Comparison of ENCODE assay signal across 17 mouse cellular contexts in the genomic region with DNA sequence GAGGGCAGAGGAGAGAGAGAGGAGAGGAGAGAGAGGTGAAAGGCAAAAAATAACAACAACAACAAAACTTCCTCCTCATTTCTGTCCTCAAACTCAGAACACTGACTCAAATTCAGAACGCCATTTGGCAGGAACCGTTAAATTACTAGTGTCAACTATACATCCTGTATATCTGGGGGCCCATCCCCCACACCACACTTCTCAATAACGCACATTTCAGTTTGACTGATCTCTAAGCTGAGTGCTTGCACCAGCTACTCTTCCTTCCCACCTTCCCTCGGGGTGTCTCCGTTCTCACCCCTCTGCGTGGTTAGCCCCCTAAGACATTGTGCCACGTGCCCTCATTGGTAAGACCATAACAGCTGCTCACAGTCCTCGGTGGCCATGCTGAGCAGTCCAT. TPM values are rescaled to one million over a fixed set of nuclear protein-coding genes. Genes with fewer than 3 reads are reported as not detected.
A peak's percentile ranks its signal among the peaks of the same experiment; 100 is the strongest.
DNase-seq lines count a peak whose midpoint lies in the region; ATAC-seq and TF ChIP-seq lines count a peak whose summit lies in the region.
"Had no signal": no experiment of that assay in that cellular context is flagged by ENCODE, and none has a peak within 500 bp of the region (broad histone marks: within the 10 kb centered on the region; RNA-seq: fewer than 3 reads in every experiment).

No protein-coding gene starts in this region.

- no peak for TF ChIP-seq RAD21 in MEL (IDR thresholded peaks at IDR 0.05; ENCODE audit: low read depth, low read length)

- no peaks in the 10 kb centered on the region for H3K27me3 ChIP-seq in lung, postnatal 0 days (replicated peaks; ENCODE audit: insufficient read depth, low read length)
- H3K27me3 ChIP-seq in MEL (ENCODE audit: control insufficient read depth in 1 of 2, insufficient read depth in 2 of 2, low read length in 2 of 2) = no peaks in the 10 kb centered on the region
- H3K27me3 ChIP-seq in midbrain, embryonic 15.5 days (replicated peaks) = no peaks in the 10 kb centered on the region
- H3K27me3 ChIP-seq in hindbrain, embryonic 14.5 days (ENCODE audit: control insufficient read depth, insufficient read depth, low read length) = no peaks in the 10 kb centered on the region
- H3K27me3 ChIP-seq: limb, embryonic 15.5 days; neural tube, embryonic 13.5 days had no signal

- TF ChIP-seq EP300 in lung, postnatal 0 days (IDR thresholded peaks at IDR 0.05) = no peak
- 0 out of 4 replicates have a peak, but pooled peaks of 1 of the 2 experiments have one; percentile 6 for TF ChIP-seq EP300 in MEL (IDR thresholded peaks at IDR 0.05; ENCODE audit: low read depth in 1 of 2, low read length in 2 of 2)

- H3K4me1 ChIP-seq in lung, adult 2 months (ENCODE audit: control insufficient read depth, insufficient read depth, low read length) = no peaks in the 10 kb centered on the region
- H3K4me1 ChIP-seq in lung, postnatal 0 days (ENCODE audit: insufficient read depth, low read depth, low read length) = no peaks in the 10 kb centered on the region
- peaks cover 3 to 25% of the 10 kb centered on the region in 2 experiments for H3K4me1 ChIP-seq in MEL (ENCODE audit: control insufficient read depth in 1 of 2, insufficient read depth in 2 of 2, low read length in 2 of 2)
- H3K4me1 ChIP-seq in midbrain, embryonic 15.5 days = no peaks in the 10 kb centered on the region
- no peaks in the 10 kb centered on the region for H3K4me1 ChIP-seq in hindbrain, embryonic 14.5 days (replicated peaks; ENCODE audit: control insufficient read depth, insufficient read depth, low read length)
- H3K4me1 ChIP-seq: forebrain, embryonic 12.5 days; limb, embryonic 15.5 days; neural tube, embryonic 13.5 days had no signal

- TF ChIP-seq CTCF in lung, adult 2 months (IDR thresholded peaks at IDR 0.05; ENCODE audit: insufficient read depth, low read length) = no peak
- no peak for TF ChIP-seq CTCF in lung, postnatal 0 days (IDR thresholded peaks at IDR 0.05)
- no peak for TF ChIP-seq CTCF in MEL (IDR thresholded peaks at IDR 0.05 in 2 of 3, conservative IDR thresholded peaks at IDR 0.05 in 1 of 3; ENCODE audit: control insufficient read depth in 1 of 3, insufficient read depth in 1 of 3, low read depth in 2 of 3, low read length in 3 of 3, poor library complexity in 1 of 3, severe bottlenecking in 1 of 3)

- 0 out of 2 replicates have a peak, but pooled peaks have one; percentile 26 for TF ChIP-seq POLR2A in lung, adult 2 months (IDR thresholded peaks at IDR 0.05; ENCODE audit: borderline replicate concordance, extremely low read depth, low read depth, low read length)
- 0 out of 4 replicates have a peak, but pooled peaks of 1 of the 2 experiments have one; percentile 17 for TF ChIP-seq POLR2A in MEL (IDR thresholded peaks at IDR 0.05; ENCODE audit: control insufficient read depth in 1 of 2, insufficient read depth in 1 of 2, low read depth in 1 of 2, low read length in 2 of 2, poor library complexity in 1 of 2)

- DNase-seq in lung, adult 2 months = no peak
- no peak for DNase-seq in lung, postnatal 0 days (ENCODE audit: low spot score)
- peak; percentile 60 for DNase-seq in MEL (ENCODE audit: low read depth, low spot score)
- DNase-seq in thymus, postnatal 0 days (ENCODE audit: low spot score) = peak; percentile 85
- no peak for DNase-seq in urinary bladder, postnatal 4 days (ENCODE audit: low spot score in 2 of 2)
- DNase-seq in hindbrain, embryonic 14.5 days (ENCODE audit: low spot score) = no peak
- DNase-seq: cerebellum, adult 11 months; gastrocnemius, postnatal 25 days; heart, postnatal 14 days; kidney, adult 2 months; layer of hippocampus, postnatal 36 days had no signal

- WGBS in lung, adult 2 months = 46% methylated on average over 8 of the region's 8 CpGs
- WGBS in lung, postnatal 0 days = 56% methylated on average over 8 of the region's 8 CpGs
- WGBS in macrophage (ENCODE audit: missing documents) = 6% methylated on average over 8 of the region's 8 CpGs
- 81% methylated on average over 8 of the region's 8 CpGs for WGBS in midbrain, embryonic 15.5 days
- 83% methylated on average over 8 of the region's 8 CpGs for WGBS in hindbrain, embryonic 14.5 days

- no peak overlapping the region for H3K4me2 ChIP-seq in lung, postnatal 0 days (replicated peaks; ENCODE audit: low read depth, low read length)
- H3K4me2 ChIP-seq in midbrain, embryonic 15.5 days = no peak overlapping the region
- no peak overlapping the region for H3K4me2 ChIP-seq in hindbrain, embryonic 14.5 days (replicated peaks)
- H3K4me2 ChIP-seq: forebrain, embryonic 12.5 days; limb, embryonic 15.5 days; neural tube, embryonic 13.5 days had no signal

- H3K4me3 ChIP-seq in lung, adult 2 months (replicated peaks; ENCODE audit: extremely low read depth, low read depth, low read length) = peak overlapping the region; percentile 60
- no peak overlapping the region for H3K4me3 ChIP-seq in lung, postnatal 0 days (ENCODE audit: low read depth, low read length)
- H3K4me3 ChIP-seq in MEL (ENCODE audit: control insufficient read depth in 1 of 2, insufficient read depth in 1 of 2, low read depth in 2 of 2, low read length in 2 of 2) = peak overlapping the region; percentile 47 to 73
- H3K4me3 ChIP-seq in macrophage (ENCODE audit: inconsistent target) = peak overlapping the region; percentile 30
- no peak overlapping the region for H3K4me3 ChIP-seq in midbrain, embryonic 15.5 days
- no peak overlapping the region for H3K4me3 ChIP-seq in hindbrain, embryonic 14.5 days (replicated peaks; ENCODE audit: low read length)
- H3K4me3 ChIP-seq: embryonic facial prominence, embryonic 10.5 days; forebrain, embryonic 12.5 days; limb, embryonic 15.5 days; neural tube, embryonic 13.5 days had no signal

- no peaks in the 10 kb centered on the region for H3K9me3 ChIP-seq in lung, postnatal 0 days (ENCODE audit: low read length)
- H3K9me3 ChIP-seq in MEL (replicated peaks; ENCODE audit: insufficient read depth, low read length) = no peaks in the 10 kb centered on the region
- no peaks in the 10 kb centered on the region for H3K9me3 ChIP-seq in midbrain, embryonic 15.5 days
- no peaks in the 10 kb centered on the region for H3K9me3 ChIP-seq in hindbrain, embryonic 14.5 days (ENCODE audit: control insufficient read depth, low read length)
- H3K9me3 ChIP-seq: embryonic facial prominence, embryonic 10.5 days; forebrain, embryonic 12.5 days; limb, embryonic 15.5 days; neural tube, embryonic 13.5 days had no signal

- no peaks in the 10 kb centered on the region for H3K79me2 ChIP-seq in MEL (ENCODE audit: control insufficient read depth, insufficient read depth, low read length, poor library complexity)
- H3K79me2 ChIP-seq in macrophage (ENCODE audit: inconsistent target) = no peaks in the 10 kb centered on the region; the same call in 1 of the 2 replicates

- no peaks in the 10 kb centered on the region for H3K36me3 ChIP-seq in lung, postnatal 0 days (ENCODE audit: insufficient read depth, low read length)
- H3K36me3 ChIP-seq in MEL (ENCODE audit: control insufficient read depth in 1 of 2, insufficient read depth in 2 of 2, low read length in 2 of 2) (peaks cover 0 to 3% of the 10 kb centered on the region in 2 experiments; a peak in 1 of 4 replicates), macrophage (ENCODE audit: inconsistent target) (no peaks in the 10 kb centered on the region)
- H3K36me3 ChIP-seq in midbrain, embryonic 15.5 days (replicated peaks) = no peaks in the 10 kb centered on the region
- no peaks in the 10 kb centered on the region for H3K36me3 ChIP-seq in hindbrain, embryonic 14.5 days (replicated peaks; ENCODE audit: control insufficient read depth, insufficient read depth)
- H3K36me3 ChIP-seq: embryonic facial prominence, embryonic 10.5 days; forebrain, embryonic 12.5 days; limb, embryonic 15.5 days; neural tube, embryonic 13.5 days had no signal

- no peak for ATAC-seq in lung, postnatal 0 days
- no peak for ATAC-seq in midbrain, embryonic 15.5 days (replicated peaks)
- ATAC-seq in hindbrain, embryonic 14.5 days (ENCODE audit: low FRiP score) = no peak

- H3K27ac ChIP-seq in lung, postnatal 0 days (ENCODE audit: low read length) = no peak overlapping the region
- peak overlapping the region; percentile 5 for H3K27ac ChIP-seq in MEL (ENCODE audit: control insufficient read depth, low read depth, low read length)
- H3K27ac ChIP-seq in macrophage = peak overlapping the region; percentile 33; the same call in 1 of the 2 replicates
- no peak overlapping the region for H3K27ac ChIP-seq in midbrain, embryonic 15.5 days
- H3K27ac ChIP-seq in hindbrain, embryonic 14.5 days = no peak overlapping the region
- H3K27ac ChIP-seq: embryonic facial prominence, embryonic 10.5 days; forebrain, embryonic 12.5 days; limb, embryonic 15.5 days; neural tube, embryonic 13.5 days had no signal

- no peak overlapping the region for H3K9ac ChIP-seq in lung, postnatal 0 days (replicated peaks; ENCODE audit: low read depth)
- peak overlapping the region; percentile 50 for H3K9ac ChIP-seq in MEL (ENCODE audit: control insufficient read depth, low read depth, low read length, poor library complexity, severe bottlenecking)
- H3K9ac ChIP-seq in midbrain, embryonic 15.5 days = no peak overlapping the region
- no peak overlapping the region for H3K9ac ChIP-seq in hindbrain, embryonic 14.5 days
- H3K9ac ChIP-seq: forebrain, embryonic 12.5 days; limb, embryonic 15.5 days; neural tube, embryonic 13.5 days had no signal

RNA-seq across cellular contexts. Expression of gene Gpr132, which starts 8.1 kb away (rescaled TPM):
- polyA plus RNA-seq in lung, adult 2 months (2012; rRNA removed) = 9.2 and 12.9 TPM in 2 replicates
- 0.25 and 0.40 TPM in 2 replicates for polyA plus RNA-seq in lung, postnatal 0 days (2015; fragmentation: Nextera tagmentation; extraction: Ambion mirVana)
- total RNA-seq in MEL (2012; rRNA removed) = 6.5 and 6.8 TPM in 2 replicates
- polyA plus RNA-seq in MEL (2012; ENCODE audit: insufficient read depth in 1 of 2, insufficient read length in 2 of 2, low read depth in 1 of 2, low replicate concordance in 2 of 2, missing spikeins in 1 of 2) (1 to 10 TPM in 1 of 2 experiments, not detected in 1; 5.4 TPM), macrophage (2018) (1.7 to 5.8 TPM (median 2.0 TPM) in 3 replicates)
- 10 to 100 TPM in 17 of 26 experiments, 1 to 10 TPM in 9; 3.0 to 63.3 (median 17.6) TPM for total RNA-seq in macrophage (2018; cell fraction: chromatin; rRNA removed)
- total RNA-seq in macrophage (2018; cell fraction: cytosol; rRNA removed) = 10 to 100 TPM in 8 of 26 experiments, 1 to 10 TPM in 18; 2.8 to 35.1 (median 6.6) TPM
- total RNA-seq in macrophage (2018; cell fraction: nucleus; rRNA removed) = 100 to 1,000 TPM in 3 of 26 experiments, 10 to 100 TPM in 20, 1 to 10 TPM in 3; 7.3 to 110 (median 37.5) TPM
- 26.6 and 28.5 TPM in 2 replicates for polyA plus RNA-seq in thymus, postnatal 0 days (2015; fragmentation: Nextera tagmentation; extraction: Ambion mirVana)
- polyA plus RNA-seq in midbrain, embryonic 15.5 days (2015; fragmentation: Nextera tagmentation; extraction: Ambion mirVana) = 0.06 and 0.11 TPM in 2 replicates
- not detected in 2 replicates for polyA plus RNA-seq in hindbrain, embryonic 14.5 days (2014; fragmentation: Nextera tagmentation; extraction: Ambion mirVana)
- total RNA-seq: layer of hippocampus, postnatal 36 days had no signal
- polyA plus RNA-seq: forebrain, embryonic 12.5 days; neural tube, embryonic 13.5 days had no signal

RNA-seq across cellular contexts. Expression of gene Cdca4, which starts 30.7 kb away (rescaled TPM):
- 17.0 and 21.4 TPM in 2 replicates for polyA plus RNA-seq in lung, adult 2 months (2012; rRNA removed)
- 28.1 and 29.5 TPM in 2 replicates for polyA plus RNA-seq in lung, postnatal 0 days (2015; fragmentation: Nextera tagmentation; extraction: Ambion mirVana)
- total RNA-seq in MEL (2012; rRNA removed) = 245 and 279 TPM in 2 replicates
- polyA plus RNA-seq in MEL (2012; ENCODE audit: insufficient read depth in 1 of 2, insufficient read length in 2 of 2, low read depth in 1 of 2, low replicate concordance in 2 of 2, missing spikeins in 1 of 2) (100 to 1,000 TPM in 1 of 2 experiments, not detected in 1; 274 TPM), macrophage (2018) (10.7 to 17.8 TPM (median 14.2 TPM) in 3 replicates)
- 10 to 100 TPM in 23 of 26 experiments, 1 to 10 TPM in 3; 5.3 to 54.6 (median 24.2) TPM for total RNA-seq in macrophage (2018; cell fraction: chromatin; rRNA removed)
- 10 to 100 TPM in 22 of 26 experiments, 1 to 10 TPM in 4; 7.2 to 27.0 (median 12.5) TPM for total RNA-seq in macrophage (2018; cell fraction: cytosol; rRNA removed)
- total RNA-seq in macrophage (2018; cell fraction: nucleus; rRNA removed) = 10 to 100 TPM in 21 of 26 experiments, 1 to 10 TPM in 5; 7.7 to 62.7 (median 23.5) TPM
- 147 and 151 TPM in 2 replicates for polyA plus RNA-seq in thymus, postnatal 0 days (2015; fragmentation: Nextera tagmentation; extraction: Ambion mirVana)
- polyA plus RNA-seq in midbrain, embryonic 15.5 days (2015; fragmentation: Nextera tagmentation; extraction: Ambion mirVana) = 44.1 and 50.1 TPM in 2 replicates
- 39.1 and 43.4 TPM in 2 replicates for polyA plus RNA-seq in hindbrain, embryonic 14.5 days (2014; fragmentation: Nextera tagmentation; extraction: Ambion mirVana)

RNA-seq across cellular contexts. Expression of gene Clba1, which starts 51.2 kb away (rescaled TPM):
- 9.4 and 10.0 TPM in 2 replicates for polyA plus RNA-seq in lung, adult 2 months (2012; rRNA removed)
- 17.8 and 19.0 TPM in 2 replicates for polyA plus RNA-seq in lung, postnatal 0 days (2015; fragmentation: Nextera tagmentation; extraction: Ambion mirVana)
- 11.2 and 15.2 TPM in 2 replicates for total RNA-seq in MEL (2012; rRNA removed)
- polyA plus RNA-seq in MEL (2012; ENCODE audit: insufficient read depth in 1 of 2, insufficient read length in 2 of 2, low read depth in 1 of 2, low replicate concordance in 2 of 2, missing spikeins in 1 of 2) (10 to 100 TPM in 1 of 2 experiments, not detected in 1; 21.4 TPM), macrophage (2018) (1.9 to 4.4 TPM (median 4.2 TPM) in 3 replicates)
- 1 to 10 TPM in 20 of 26 experiments, under 1 TPM in 6; 0.48 to 6.2 (median 2.3) TPM for total RNA-seq in macrophage (2018; cell fraction: chromatin; rRNA removed)
- 1 to 10 TPM; 2.4 to 6.4 (median 3.8) TPM for total RNA-seq in macrophage (2018; cell fraction: cytosol; rRNA removed)
- total RNA-seq in macrophage (2018; cell fraction: nucleus; rRNA removed) = 1 to 10 TPM; 1.8 to 5.3 (median 2.9) TPM
- 4.8 and 4.9 TPM in 2 replicates for polyA plus RNA-seq in thymus, postnatal 0 days (2015; fragmentation: Nextera tagmentation; extraction: Ambion mirVana)
- polyA plus RNA-seq in midbrain, embryonic 15.5 days (2015; fragmentation: Nextera tagmentation; extraction: Ambion mirVana) = 24.4 and 25.1 TPM in 2 replicates
- 20.2 and 21.0 TPM in 2 replicates for polyA plus RNA-seq in hindbrain, embryonic 14.5 days (2014; fragmentation: Nextera tagmentation; extraction: Ambion mirVana)

RNA-seq across cellular contexts. Expression of gene Ahnak2, which starts 57.5 kb away (rescaled TPM):
- polyA plus RNA-seq in lung, adult 2 months (2012; rRNA removed) = 9.3 and 13.3 TPM in 2 replicates
- 4.8 and 4.9 TPM in 2 replicates for polyA plus RNA-seq in lung, postnatal 0 days (2015; fragmentation: Nextera tagmentation; extraction: Ambion mirVana)
- total RNA-seq in MEL (2012; rRNA removed) = 1.2 and 2.6 TPM in 2 replicates
- polyA plus RNA-seq in MEL (2012; ENCODE audit: insufficient read depth in 1 of 2, insufficient read length in 2 of 2, low read depth in 1 of 2, low replicate concordance in 2 of 2, missing spikeins in 1 of 2) = 10 to 100 TPM in 1 of 2 experiments, not detected in 1; 11.4 TPM
- 1,000 to 10,000 TPM in 1 of 26 experiments, 100 to 1,000 TPM in 25; 132 to 1,128 (median 253) TPM for total RNA-seq in macrophage (2018; cell fraction: chromatin; rRNA removed)
- 100 to 1,000 TPM in 12 of 26 experiments, 10 to 100 TPM in 14; 46.7 to 172 (median 94.6) TPM for total RNA-seq in macrophage (2018; cell fraction: cytosol; rRNA removed)
- total RNA-seq in macrophage (2018; cell fraction: nucleus; rRNA removed) = 100 to 1,000 TPM; 108 to 342 (median 214) TPM
- 41.7 to 78.3 TPM (median 63.2 TPM) in 3 replicates for polyA plus RNA-seq in macrophage (2018)
- 1.0 and 1.2 TPM in 2 replicates for polyA plus RNA-seq in thymus, postnatal 0 days (2015; fragmentation: Nextera tagmentation; extraction: Ambion mirVana)
- 1.1 and 1.3 TPM in 2 replicates for polyA plus RNA-seq in midbrain, embryonic 15.5 days (2015; fragmentation: Nextera tagmentation; extraction: Ambion mirVana)
- 1.9 and 2.5 TPM in 2 replicates for polyA plus RNA-seq in hindbrain, embryonic 14.5 days (2014; fragmentation: Nextera tagmentation; extraction: Ambion mirVana)

Comparison
In these comparisons a context has a peak if more than half of its experiments do, and no peak if none do; other contexts are left out.
1. H3K4me3 ChIP-seq: peak in lung, adult 2 months (single experiment), MEL (2 of 2) and macrophage (single experiment); none in lung, postnatal 0 days (single experiment), midbrain, embryonic 15.5 days (single experiment) and hindbrain, embryonic 14.5 days (single experiment).
2. DNase-seq: peak in MEL (single experiment) and thymus, postnatal 0 days (single experiment); none in lung, adult 2 months (single experiment), lung, postnatal 0 days (single experiment), urinary bladder, postnatal 4 days (0 of 2) and hindbrain, embryonic 14.5 days (single experiment).
3. H3K27ac ChIP-seq: peak in MEL (single experiment) and macrophage (single experiment); none in lung, postnatal 0 days (single experiment), midbrain, embryonic 15.5 days (single experiment) and hindbrain, embryonic 14.5 days (single experiment).